Mouse (Mus musculus) embryonic facial prominence, embryonic 11.5 days (tissue): ENCODE results near the gene Micu2. TPM values are rescaled to one million over a fixed set of nuclear protein-coding genes. Genes with fewer than 3 reads are reported as not detected.
A peak's percentile ranks its signal among the peaks of the same experiment; 100 is the strongest.
"Not testable (repeated sequence)": the region's sequence is repeated elsewhere in the genome, so short reads cannot be mapped to it uniquely, and the experiment has no call there.

Source experiments
- ATAC-seq: fragments of 200-750 bp; cut with Nextera tagmentation; replicated peaks from 2 replicates; pipeline ENCODE4 v1.8.0; 2017; ENCODE audit warnings: low read depth; ENCODE audit not compliant: insufficient number of reproducible peaks, low FRiP score, low TSS enrichment
- DNase-seq: peaks from one replicate; pipeline ENCODE4 v3.0.0-alpha.2; 2015; ENCODE audit warnings: low spot score
- H3K27ac ChIP-seq: fragments of 300-500 bp; sonication (generic); replicated peaks from 2 replicates; pipeline ENCODE4 v1.5.1; 2014; ENCODE audit warnings: mild to moderate bottlenecking, low read depth, low read length, control low read depth
- H3K27me3 ChIP-seq: fragments of 300-500 bp; sonication (generic); 2 replicates; pipeline ENCODE4 v1.6.1; 2014; ENCODE audit warnings: mild to moderate bottlenecking, low read length, moderate library complexity, mixed read lengths; ENCODE audit not compliant: control insufficient read depth, insufficient read depth
- H3K36me3 ChIP-seq: fragments of 300-500 bp; sonication (generic); replicated peaks from 2 replicates; pipeline ENCODE4 v1.6.1; 2014; ENCODE audit warnings: low read depth, mild to moderate bottlenecking, low read length, moderate library complexity, mixed read lengths; ENCODE audit not compliant: control insufficient read depth, insufficient read depth
- H3K4me1 ChIP-seq: fragments of 300-500 bp; sonication (generic); 2 replicates; pipeline ENCODE4 v1.6.1; 2014; ENCODE audit warnings: low read length, mixed read lengths; ENCODE audit not compliant: control insufficient read depth, insufficient read depth
- H3K4me2 ChIP-seq: fragments of 300-500 bp; sonication (generic); 2 replicates; pipeline ENCODE4 v1.6.1; 2014; ENCODE audit warnings: low read depth, mild to moderate bottlenecking, control low read depth, low read length, moderate library complexity
- H3K4me3 ChIP-seq: fragments of 300-500 bp; sonication (generic); 2 replicates; pipeline ENCODE4 v1.5.1; 2014; ENCODE audit warnings: low read depth, low read length, control low read depth
- H3K9ac ChIP-seq: fragments of 300-500 bp; sonication (generic); replicated peaks from 2 replicates; pipeline ENCODE4 v1.6.1; 2014; ENCODE audit warnings: mild to moderate bottlenecking, control low read depth, low read length
- H3K9me3 ChIP-seq: fragments of 300-500 bp; sonication (generic); replicated peaks from 2 replicates; pipeline ENCODE4 v1.6.1; 2016; ENCODE audit warnings: mild to moderate bottlenecking, low read length, inconsistent platforms, mixed read lengths; ENCODE audit not compliant: control insufficient read depth
- WGBS: fragments of 180-500 bp; shearing (Covaris S2); extraction: QIAGEN DNeasy Blood & Tissue Kit; methylation state at CpG from one replicate; pipeline ENCODE4 v1.1.7; 2014; 5-methylcytosine and 5-hydroxymethylcytosine counted together
- polyA plus RNA-seq: library from polyadenylated mRNA; unstranded; fragments of >200 nt; fragmentation: Nextera tagmentation; extraction: Ambion mirVana; gene quantifications from 2 replicates; pipeline ENCODE4 v1.2.1, GENCODE M21; 2014

Gene Micu2
- polyA plus RNA-seq, 1 experiment from 2014 or later, result 67.6 TPM

DNA sequence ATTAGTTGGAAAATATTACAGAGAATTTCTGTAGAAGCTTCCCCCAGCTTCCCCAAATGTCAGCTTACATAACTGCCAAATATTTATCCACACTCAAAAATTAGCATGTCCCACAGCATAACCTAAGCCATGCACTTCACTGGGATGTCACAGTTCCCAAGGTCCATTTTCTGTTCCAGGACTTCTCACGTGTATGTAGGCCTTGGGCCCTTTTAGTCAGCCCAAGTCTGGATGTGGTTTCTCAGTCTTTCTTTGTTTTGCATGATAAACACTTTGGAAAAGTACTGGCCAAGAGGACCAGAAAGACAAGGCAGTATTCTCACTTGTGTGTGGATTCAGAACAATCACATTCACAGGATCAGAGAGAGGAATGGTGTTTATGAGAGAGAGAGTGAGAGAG lies 97.1 kb downstream of the Micu2 start:
- no peaks in the 10 kb centered on the region for H3K36me3 ChIP-seq
- WGBS, result 70% methylated on average over 1 of the region's 1 CpGs
- H3K27ac ChIP-seq, result no peak overlapping the region
- DNase-seq (no peak), ATAC-seq (no peak)
- no peaks in the 10 kb centered on the region for H3K9me3 ChIP-seq
- H3K27me3 ChIP-seq, result no peaks in the 10 kb centered on the region
- no peak overlapping the region for H3K4me3 ChIP-seq
- no peak overlapping the region for H3K4me2 ChIP-seq
- H3K9ac ChIP-seq, result no peak overlapping the region
- H3K4me1 ChIP-seq, result no peaks in the 10 kb centered on the region

GRCm38 (mm10) chr14:57896882-57897281 lies 102.2 kb downstream of the Micu2 start:
- no peaks in the 10 kb centered on the region for H3K36me3 ChIP-seq
- ATAC-seq (no peak), DNase-seq (no peak)
- no peaks in the 10 kb centered on the region for H3K9me3 ChIP-seq
- no peak overlapping the region for H3K27ac ChIP-seq
- no peak overlapping the region for H3K9ac ChIP-seq
- H3K4me1 ChIP-seq, result no peaks in the 10 kb centered on the region
- no peaks in the 10 kb centered on the region for H3K27me3 ChIP-seq
- no peak overlapping the region for H3K4me2 ChIP-seq
- no peak overlapping the region for H3K4me3 ChIP-seq
- 89% methylated on average over 12 of the region's 12 CpGs for WGBS

DNA sequence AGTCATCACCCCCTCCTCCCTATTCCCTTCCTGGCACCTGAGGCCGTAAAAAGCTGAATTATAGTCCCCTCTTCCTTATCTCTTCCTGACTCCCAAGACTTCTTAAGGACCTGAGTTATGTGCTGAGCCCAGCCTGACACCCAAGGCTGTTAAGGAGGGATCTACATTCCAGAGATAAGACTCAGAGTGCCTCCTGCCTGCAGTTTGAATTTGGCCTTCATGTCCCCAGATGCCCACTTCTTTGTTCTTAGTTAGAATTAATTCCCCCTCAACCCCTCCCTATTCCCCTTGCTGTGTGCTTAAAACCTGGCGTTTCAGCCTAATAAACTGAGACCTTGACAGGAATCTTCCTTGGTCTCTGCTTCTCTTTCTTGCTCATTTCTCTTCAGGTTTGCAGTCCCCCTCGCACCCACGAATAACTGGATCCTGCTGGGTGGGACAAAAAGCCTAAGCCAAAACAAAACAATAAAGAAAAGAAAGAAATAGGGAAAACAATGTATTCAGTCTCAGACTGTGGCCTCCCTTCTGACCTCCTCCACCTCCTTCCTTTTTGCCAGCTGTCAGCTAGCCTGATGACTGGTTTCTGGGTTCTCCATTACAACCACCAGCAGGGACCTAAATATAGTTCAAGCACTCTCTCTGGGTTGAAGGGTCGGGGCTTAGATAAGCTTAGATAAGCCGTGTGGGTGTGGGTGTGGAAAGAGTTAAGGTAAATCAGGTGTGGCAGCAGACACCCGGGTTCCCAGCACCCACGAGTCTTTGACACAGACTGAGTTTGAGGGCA lies 102.8 kb downstream of the Micu2 start:
- H3K9ac ChIP-seq, H3K9me3 ChIP-seq, H3K27me3 ChIP-seq, H3K27ac ChIP-seq, H3K4me3 ChIP-seq, DNase-seq, H3K36me3 ChIP-seq, H3K4me2 ChIP-seq, H3K4me1 ChIP-seq, ATAC-seq: not testable (repeated sequence)
- WGBS, result 75% methylated on average over 8 of the region's 8 CpGs

DNA sequence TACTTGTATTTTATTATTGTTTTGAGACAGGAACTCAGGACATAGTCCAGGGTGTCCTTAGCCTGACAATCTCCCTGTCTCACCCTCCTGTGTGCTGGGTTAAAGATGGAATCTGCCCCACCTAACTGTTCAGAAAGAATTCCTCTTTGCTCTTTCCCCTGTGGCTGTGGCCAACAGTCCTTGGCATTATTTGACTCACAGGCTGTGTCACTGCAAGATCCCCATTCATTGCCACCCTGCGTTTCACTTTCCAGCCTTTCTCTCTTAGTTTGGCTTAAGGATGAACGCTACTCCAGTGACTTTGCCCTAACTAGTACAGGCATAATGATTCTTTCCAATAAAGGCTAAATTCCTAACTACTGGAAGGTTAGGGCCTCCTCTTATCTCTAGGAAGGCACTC lies 104.7 kb downstream of the Micu2 start:
- Histone ChIP-seq H3K4me3 (no peak overlapping the region), H3K9ac (no peak overlapping the region), H3K4me2 (no peak overlapping the region), H3K27me3 (no peaks in the 10 kb centered on the region), H3K9me3 (no peaks in the 10 kb centered on the region), H3K4me1 (no peaks in the 10 kb centered on the region), H3K36me3 (no peaks in the 10 kb centered on the region), H3K27ac (no peak overlapping the region)
- ATAC-seq (no peak), DNase-seq (no peak)
- 95% methylated on average over 2 of the region's 2 CpGs for WGBS

GRCm38 (mm10) chr14:57892961-57893360 lies 106.1 kb downstream of the Micu2 start:
- no peaks in the 10 kb centered on the region for H3K4me1 ChIP-seq
- H3K27ac ChIP-seq, result no peak overlapping the region
- WGBS, result 94% methylated on average over 1 of the region's 1 CpGs
- no peaks in the 10 kb centered on the region for H3K27me3 ChIP-seq
- no peak overlapping the region for H3K4me3 ChIP-seq
- DNase-seq (no peak), ATAC-seq (no peak)
- H3K4me2 ChIP-seq, result no peak overlapping the region
- H3K9ac ChIP-seq, result no peak overlapping the region
- no peaks in the 10 kb centered on the region for H3K9me3 ChIP-seq
- H3K36me3 ChIP-seq, result no peaks in the 10 kb centered on the region

GRCm38 (mm10) chr14:57890011-57890842 lies 108.8 kb downstream of the Micu2 start, which contains the start of gene Zdhhc20:
Zdhhc20 (minus strand) TSS chr14:57890276.
- ATAC-seq, result peak; percentile 95
- no peaks in the 10 kb centered on the region for H3K9me3 ChIP-seq
- WGBS, result 5% methylated on average over 50 of the region's 65 CpGs

DNA sequence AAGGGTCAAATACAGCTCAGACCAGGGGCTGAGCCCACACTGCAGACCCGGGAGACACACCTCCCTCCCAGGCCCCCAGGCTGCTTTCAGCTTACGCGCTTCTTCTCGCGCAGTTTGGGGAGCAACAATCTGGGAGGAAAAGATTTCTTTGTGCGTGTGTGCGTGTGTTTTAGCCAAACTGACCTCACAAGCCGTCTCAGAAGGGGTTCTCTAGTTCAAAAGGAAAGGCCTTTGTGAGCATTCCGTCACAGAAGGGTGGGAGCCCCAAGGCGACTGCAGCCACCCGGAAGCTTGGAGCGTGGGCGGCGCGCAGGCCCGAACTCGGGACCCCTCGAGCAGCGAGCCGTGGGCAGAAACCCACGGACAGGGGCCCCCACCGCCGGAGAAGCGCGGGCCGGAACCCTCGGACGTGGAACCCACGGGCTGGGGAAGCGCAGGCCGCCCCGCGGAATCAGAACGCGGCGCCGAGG lies 109.5 kb downstream of the Micu2 start:
- peak overlapping the region; percentile 80 for H3K9ac ChIP-seq
- peak overlapping the region; percentile 57 for H3K4me2 ChIP-seq
- no peaks in the 10 kb centered on the region for H3K27me3 ChIP-seq
- peak; percentile 74 for DNase-seq
- 0 out of 2 replicates have a peak overlapping the region, but pooled peaks have one; percentile 31 for H3K27ac ChIP-seq
- 0 out of 2 replicates have a peak, but pooled peaks have one; percentile 1 for ATAC-seq
- WGBS, result under 1% methylated on average over 30 of the region's 37 CpGs
- H3K4me3 ChIP-seq, result peak overlapping the region; percentile 82
- H3K36me3 ChIP-seq, result no peaks in the 10 kb centered on the region
- no peaks in the 10 kb centered on the region for H3K9me3 ChIP-seq
- H3K4me1 ChIP-seq, result no peaks in the 10 kb centered on the region

More at GRCm38 (mm10) chr14:57890011-57890842, 108.8 kb downstream of the Micu2 start, which contains the start of gene Zdhhc20:
- H3K36me3 ChIP-seq, result no peaks in the 10 kb centered on the region
- H3K4me3 ChIP-seq, result peak within 1 kb of the TSS; percentile 82
- peak within 1 kb of the TSS; percentile 57 for H3K4me2 ChIP-seq
- peak within 1 kb of the TSS; percentile 80 for H3K9ac ChIP-seq
- no peaks in the 10 kb centered on the region for H3K27me3 ChIP-seq
- DNase-seq, result peak; percentile 96
- 0 out of 2 replicates have a peak within 1 kb of the TSS, but pooled peaks have one; percentile 31 for H3K27ac ChIP-seq
- no peaks in the 10 kb centered on the region for H3K4me1 ChIP-seq
